Mouse (Mus musculus): ENCODE measurements around the gene Olfr1441.

The Olfr1441 gene

GRCm38 (mm10) chr19:12462851-12463721 is 45.9 kb downstream of the Olfr1441 start:
- no peak for DNase-seq (ENCODE audit: low read depth in 2 of 2, low spot score in 2 of 2)

- DNase-seq (ENCODE audit: low read depth in 2 of 2, low spot score in 2 of 2) = no peak
These were observed 46.4 kb downstream of the Olfr1441 start for GRCm38 (mm10) chr19:12463722-12464035.

GRCm38 (mm10) chr19:12464127-12464526 is 46.9 kb downstream of the Olfr1441 start:
- no peak for DNase-seq (ENCODE audit: low read depth in 2 of 2, low spot score in 2 of 2)

GRCm38 (mm10) chr19:12464674-12465073 is 47.4 kb downstream of the Olfr1441 start:
- DNase-seq (ENCODE audit: low read depth in 2 of 2, low spot score in 2 of 2) = no peak

GRCm38 (mm10) chr19:12465530-12466144 is 48.4 kb downstream of the Olfr1441 start:
- DNase-seq (ENCODE audit: low read depth in 2 of 2, low spot score in 2 of 2) = no peak

GRCm38 (mm10) chr19:12466204-12466603 is 49.0 kb downstream of the Olfr1441 start:
- peak; percentile 49 to 62 for DNase-seq (ENCODE audit: low read depth in 2 of 2, low spot score in 2 of 2)

GRCm38 (mm10) chr19:12467436-12467835 is 50.2 kb downstream of the Olfr1441 start:
- DNase-seq (ENCODE audit: low read depth in 2 of 2, low spot score in 2 of 2) = peak in 1 of 2 experiments; percentile 54

GRCm38 (mm10) chr19:12471866-12472265 is 54.6 kb downstream of the Olfr1441 start:
- DNase-seq (ENCODE audit: low read depth in 2 of 2, low spot score in 2 of 2) = peak in 1 of 2 experiments; percentile 43

GRCm38 (mm10) chr19:12472381-12472976 is 55.2 kb downstream of the Olfr1441 start:
- no peak for DNase-seq (ENCODE audit: low read depth in 2 of 2, low spot score in 2 of 2)

Data from CD8-positive naive resting alpha-beta T cell, adult 2 months (primary cell).